Mouse (Mus musculus) C2C12 (cell line): ENCODE results near the gene Fam240a. TPM values are rescaled to one million over a fixed set of nuclear protein-coding genes. Genes with fewer than 3 reads are reported as not detected.

Experiments
- H3K27me3 ChIP-seq: one replicate; pipeline ENCODE4 v1.6.1; 2011; ENCODE audit not compliant: control insufficient read depth, insufficient read depth, insufficient read length
- H3K36me3 ChIP-seq: one replicate; pipeline ENCODE4 v1.6.1; 2011; ENCODE audit not compliant: control insufficient read depth, insufficient read depth
- H3K4me3 ChIP-seq: one replicate; pipeline ENCODE4 v1.5.1; 2011; ENCODE audit warnings: mild to moderate bottlenecking, control low read depth; ENCODE audit not compliant: poor library complexity, insufficient read depth, severe bottlenecking
- H3K79me2 ChIP-seq: one replicate; pipeline ENCODE4 v1.6.1; 2011; ENCODE audit not compliant: control insufficient read depth, insufficient read depth
- H3K79me3 ChIP-seq: one replicate; pipeline ENCODE4 v1.6.1; 2011; ENCODE audit warnings: low read depth, control low read depth
- H3ac ChIP-seq: one replicate; pipeline ENCODE3; 2011; ENCODE audit warnings: low read depth; ENCODE audit not compliant: control insufficient read depth, insufficient read length
- CEBPB ChIP-seq: IDR thresholded peaks from one replicate; pipeline ENCODE4 v1.6.1; 2011; ENCODE audit warnings: low read depth, mild to moderate bottlenecking, control low read depth, moderate library complexity
- CTCF ChIP-seq: IDR thresholded peaks from one replicate; pipeline ENCODE4 v1.5.1; 2011; ENCODE audit not compliant: control insufficient read depth, insufficient read depth, insufficient read length
- FOSL1 ChIP-seq: IDR thresholded peaks from one replicate; pipeline ENCODE4 v1.8.0; 2011; ENCODE audit warnings: mild to moderate bottlenecking, low read length; ENCODE audit not compliant: poor library complexity, insufficient read depth, severe bottlenecking
- MAX ChIP-seq: IDR thresholded peaks from one replicate; pipeline ENCODE4 v1.6.1; 2011; ENCODE audit warnings: mild to moderate bottlenecking, control low read depth
- MYOD1 ChIP-seq: IDR thresholded peaks from one replicate; pipeline ENCODE4 v1.6.1; 2011; ENCODE audit warnings: low read depth; ENCODE audit not compliant: control insufficient read depth, insufficient read length
- MYOG ChIP-seq: IDR thresholded peaks from one replicate; pipeline ENCODE4 v1.6.1; 2011; ENCODE audit not compliant: control insufficient read depth, insufficient read length; ENCODE audit errors: extremely low read depth
- USF1 ChIP-seq: IDR thresholded peaks from one replicate; pipeline ENCODE4 v1.6.1; 2011; ENCODE audit warnings: low read depth, mild to moderate bottlenecking, control low read depth, moderate library complexity
- polyA plus RNA-seq: library from polyadenylated mRNA; unstranded; fragments of >200 nt; fragmentation: generic; extraction: Trizol; gene quantifications from one replicate; pipeline ENCODE4 v1.2.1, GENCODE M21; 2012; ENCODE audit warnings: missing spikeins

Gene Fam240a
- polyA plus RNA-seq, 1 experiment: not detected

- no peaks in the 10 kb centered on the region for H3K79me2 ChIP-seq
- H3K4me3 ChIP-seq: no peak overlapping the region
- no peak overlapping the region for H3ac ChIP-seq
- no peaks in the 10 kb centered on the region for H3K36me3 ChIP-seq
- H3K27me3 ChIP-seq: no peaks in the 10 kb centered on the region
- no peaks in the 10 kb centered on the region for H3K79me3 ChIP-seq
- TF ChIP-seq MYOG (no peak), USF1 (no peak), CEBPB (no peak), FOSL1 (no peak), CTCF (no peak), MAX (no peak), MYOD1 (no peak)
Observed at GRCm38 (mm10) chr9:110907201-110907837, 9.3 kb downstream of the Fam240a start.

- TF ChIP-seq CTCF (no peak), MYOG (no peak), CEBPB (no peak), USF1 (no peak), FOSL1 (no peak), MAX (no peak)
- H3K79me3 ChIP-seq: no peaks in the 10 kb centered on the region
- no peaks in the 10 kb centered on the region for H3K27me3 ChIP-seq
- H3ac ChIP-seq: no peak overlapping the region
- H3K79me2 ChIP-seq: no peaks in the 10 kb centered on the region
- no peaks in the 10 kb centered on the region for H3K36me3 ChIP-seq
- H3K4me3 ChIP-seq: no peak overlapping the region
Observed at GRCm38 (mm10) chr9:110902271-110902670, 14.4 kb downstream of the Fam240a start.

GRCm38 (mm10) chr9:110901204-110901603, 15.5 kb downstream of the Fam240a start:
- Histone ChIP-seq H3ac (no peak overlapping the region), H3K79me2 (no peaks in the 10 kb centered on the region), H3K79me3 (no peaks in the 10 kb centered on the region), H3K4me3 (no peak overlapping the region), H3K36me3 (no peaks in the 10 kb centered on the region), H3K27me3 (no peaks in the 10 kb centered on the region)
- TF ChIP-seq CEBPB: no peak
- no peak for TF ChIP-seq CTCF
- no peak for TF ChIP-seq MAX
- TF ChIP-seq FOSL1: no peak
- TF ChIP-seq MYOD1: no peak
- no peak for TF ChIP-seq MYOG
- no peak for TF ChIP-seq USF1

GRCm38 (mm10) chr9:110899451-110900008, 17.1 kb downstream of the Fam240a start:
- Histone ChIP-seq H3K36me3 (no peaks in the 10 kb centered on the region), H3K4me3 (no peak overlapping the region), H3K79me3 (no peaks in the 10 kb centered on the region), H3K27me3 (no peaks in the 10 kb centered on the region), H3K79me2 (no peaks in the 10 kb centered on the region), H3ac (no peak overlapping the region)
- TF ChIP-seq MYOD1: no peak
- no peak for TF ChIP-seq CTCF
- TF ChIP-seq CEBPB: no peak
- TF ChIP-seq MYOG: no peak
- TF ChIP-seq FOSL1: no peak
- TF ChIP-seq MAX: no peak
- no peak for TF ChIP-seq USF1

GRCm38 (mm10) chr9:110896595-110896994, 20.1 kb downstream of the Fam240a start:
- Histone ChIP-seq H3K27me3 (no peaks in the 10 kb centered on the region), H3K4me3 (no peak overlapping the region), H3ac (no peak overlapping the region), H3K79me2 (no peaks in the 10 kb centered on the region), H3K36me3 (no peaks in the 10 kb centered on the region), H3K79me3 (no peaks in the 10 kb centered on the region)
- TF ChIP-seq USF1 (no peak), MYOD1 (no peak), MAX (no peak), CEBPB (no peak), FOSL1 (no peak), MYOG (no peak), CTCF (no peak)

DNA sequence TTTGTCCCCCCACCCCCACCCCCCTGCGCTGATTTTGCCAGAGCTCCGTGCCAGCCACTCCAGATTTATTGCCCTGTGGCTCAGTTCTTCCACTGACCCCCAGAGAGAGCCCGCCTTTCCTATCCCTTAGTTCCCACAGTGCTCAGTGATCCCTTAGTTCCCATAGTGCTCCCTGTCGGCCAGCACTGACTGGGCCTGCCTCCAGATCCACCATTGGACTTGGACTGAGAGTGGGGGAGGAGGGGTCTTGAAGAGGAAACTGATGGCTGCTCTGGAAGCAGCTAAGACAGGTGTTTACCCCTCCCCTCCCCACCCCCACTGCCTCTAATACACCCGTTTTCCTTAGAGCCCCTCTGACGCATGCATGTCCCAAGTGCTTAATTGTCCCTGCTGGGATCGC, 20.7 kb downstream of the Fam240a start:
- H3K79me3 ChIP-seq: no peaks in the 10 kb centered on the region
- H3ac ChIP-seq: no peak overlapping the region
- TF ChIP-seq MYOG: no peak
- no peak for TF ChIP-seq CTCF
- no peak for TF ChIP-seq MAX
- TF ChIP-seq FOSL1: no peak
- TF ChIP-seq CEBPB: no peak
- TF ChIP-seq MYOD1: no peak
- no peak for TF ChIP-seq USF1
- H3K36me3 ChIP-seq: no peaks in the 10 kb centered on the region
- no peaks in the 10 kb centered on the region for H3K27me3 ChIP-seq
- H3K79me2 ChIP-seq: no peaks in the 10 kb centered on the region
- H3K4me3 ChIP-seq: no peak overlapping the region
